ENCODE assay signal across 25 mouse cellular contexts in the genomic region with DNA sequence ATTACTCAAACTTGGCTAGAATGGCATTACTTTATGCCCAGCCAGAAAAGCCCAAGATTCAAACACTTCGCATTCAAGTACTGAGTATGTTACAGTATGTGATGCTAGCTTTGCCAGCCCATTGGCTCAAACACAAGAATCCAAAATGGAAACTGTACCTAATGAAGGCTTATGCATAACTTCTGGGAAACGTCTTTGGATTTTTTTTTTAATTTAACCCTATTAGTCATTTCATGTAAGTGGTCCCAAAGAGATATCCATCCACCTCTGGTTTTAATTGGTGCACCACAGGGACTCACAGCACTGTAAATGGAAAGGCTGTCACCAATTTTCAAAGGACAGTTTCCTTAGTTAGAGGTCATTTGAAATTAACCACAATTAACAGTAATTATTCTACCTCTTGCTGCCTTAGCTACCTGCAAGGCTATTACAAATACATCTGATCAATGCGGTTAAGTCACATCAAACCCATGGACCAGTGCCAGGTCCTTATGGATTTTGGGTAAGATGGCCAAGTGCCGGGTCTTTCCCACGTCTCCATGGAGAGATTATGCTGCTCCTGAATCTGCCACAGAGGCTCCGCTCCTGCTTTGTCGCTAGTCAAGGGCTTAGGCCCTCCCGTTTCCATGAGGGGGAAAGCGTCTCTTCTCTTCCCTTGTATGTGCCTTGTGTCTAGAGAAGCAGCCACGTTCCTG.
"Had no signal": no experiment of that assay in that cellular context is flagged by ENCODE, and none has a peak within 500 bp of the region (broad histone marks: within the 10 kb centered on the region; RNA-seq: fewer than 3 reads in every experiment).

No protein-coding gene starts in this region.

- H3K9me3 ChIP-seq: embryonic facial prominence, embryonic 10.5 days; embryonic facial prominence, embryonic 12.5 days; embryonic facial prominence, embryonic 13.5 days; embryonic facial prominence, embryonic 15.5 days; forebrain, embryonic 10.5 days; forebrain, embryonic 15.5 days; heart, embryonic 10.5 days had no signal

- DNase-seq: cerebellum, adult 2 months; cerebellum, adult 8-10 months; cerebellum, adult 9-10 months; cerebellum, adult 9-11 months; cerebellum, postnatal 14 days; cerebellum, postnatal 25 days; cerebellum, postnatal 36 days; embryo, embryonic 11 days; forebrain, postnatal 0 days; gastrocnemius, adult 2 months; gastrocnemius, postnatal 10 days; gastrocnemius, postnatal 14 days; gastrocnemius, postnatal 25 days; gastrocnemius, postnatal 36 days; heart, adult 11 months; heart, adult 18-20 months; heart, adult 2 months had no signal

- H3K36me3 ChIP-seq: embryonic facial prominence, embryonic 10.5 days; embryonic facial prominence, embryonic 12.5 days; embryonic facial prominence, embryonic 13.5 days; embryonic facial prominence, embryonic 15.5 days; forebrain, embryonic 10.5 days; forebrain, embryonic 15.5 days; heart, embryonic 10.5 days had no signal

- H3K4me2 ChIP-seq: embryonic facial prominence, embryonic 12.5 days; embryonic facial prominence, embryonic 13.5 days; embryonic facial prominence, embryonic 15.5 days; forebrain, embryonic 15.5 days had no signal

- H3K27me3 ChIP-seq: embryonic facial prominence, embryonic 12.5 days; embryonic facial prominence, embryonic 13.5 days; embryonic facial prominence, embryonic 15.5 days; forebrain, embryonic 15.5 days had no signal

- H3K27ac ChIP-seq: embryonic facial prominence, embryonic 10.5 days; embryonic facial prominence, embryonic 12.5 days; embryonic facial prominence, embryonic 13.5 days; embryonic facial prominence, embryonic 15.5 days; forebrain, embryonic 10.5 days; forebrain, embryonic 15.5 days; gastrocnemius, adult 2 months; heart, adult 2 months; heart, embryonic 10.5 days had no signal

- ATAC-seq: forebrain, embryonic 15.5 days; forebrain, postnatal 0 days had no signal

- H3K4me3 ChIP-seq: embryonic facial prominence, embryonic 10.5 days; embryonic facial prominence, embryonic 12.5 days; embryonic facial prominence, embryonic 13.5 days; embryonic facial prominence, embryonic 15.5 days; erythroblast, embryonic 14.5 days; forebrain, embryonic 10.5 days; forebrain, embryonic 15.5 days; gastrocnemius, adult 2 months; heart, adult 2 months; heart, embryonic 10.5 days had no signal

- H3K9ac ChIP-seq: embryonic facial prominence, embryonic 12.5 days; embryonic facial prominence, embryonic 13.5 days; embryonic facial prominence, embryonic 15.5 days; forebrain, embryonic 15.5 days; forebrain, postnatal 0 days had no signal

- H3K4me1 ChIP-seq: embryonic facial prominence, embryonic 10.5 days; embryonic facial prominence, embryonic 12.5 days; embryonic facial prominence, embryonic 13.5 days; embryonic facial prominence, embryonic 15.5 days; forebrain, embryonic 10.5 days; heart, embryonic 10.5 days had no signal
